ENCODE assay signal across 8 mouse cellular contexts in the genomic region with DNA sequence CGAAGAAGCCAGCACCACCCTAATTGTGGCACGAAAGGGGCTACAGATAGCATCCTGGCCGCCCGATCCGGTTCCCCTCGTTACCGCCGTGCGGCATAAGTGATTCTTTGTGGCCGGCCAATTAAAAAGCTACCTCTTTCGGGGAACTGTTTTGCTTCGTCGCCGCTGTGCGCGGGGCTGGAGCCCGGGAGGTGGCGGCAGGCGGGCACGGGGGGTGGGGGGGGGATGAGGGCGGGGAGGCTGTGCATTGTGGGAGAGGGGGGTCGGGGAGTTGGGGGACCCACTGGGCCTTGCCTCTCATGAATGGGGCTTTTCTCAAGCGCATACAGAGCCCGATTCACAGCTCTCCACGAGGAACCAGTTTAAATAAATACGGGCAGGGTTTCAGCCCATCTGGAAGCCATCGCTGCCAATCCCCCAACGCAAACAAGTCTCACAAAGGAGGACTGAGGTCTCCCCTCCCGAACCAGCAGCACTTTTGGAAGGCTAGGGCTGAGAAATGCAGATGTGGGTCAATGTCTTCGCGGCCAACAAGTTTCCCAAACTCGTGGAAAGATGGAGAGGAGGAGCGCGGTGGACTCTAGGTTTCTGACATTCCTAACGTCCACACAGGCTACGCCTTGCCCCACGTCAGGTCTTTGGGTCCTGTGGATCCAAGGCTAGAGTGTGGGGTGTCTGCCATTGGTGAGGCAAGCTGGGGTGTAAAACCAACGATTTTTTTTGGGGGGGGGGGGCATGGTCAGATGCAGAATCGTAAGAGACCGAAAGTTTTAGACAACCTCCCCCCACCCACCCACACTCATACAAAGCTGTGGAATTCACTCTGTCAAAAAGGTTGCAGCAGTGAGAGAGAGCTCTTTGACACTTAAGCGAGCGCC. TPM values are rescaled to one million over a fixed set of nuclear protein-coding genes. Genes with fewer than 3 reads are reported as not detected.
DNase-seq lines count a peak whose midpoint lies in the region; ATAC-seq lines count a peak whose summit lies in the region.

No protein-coding gene starts in this region.

- H3K9ac ChIP-seq in kidney, embryonic 14.5 days (ENCODE audit: low read depth, low read length) = peak overlapping the region; percentile 24; the same call in 1 of the 2 replicates
- no peak overlapping the region for H3K9ac ChIP-seq in intestine, embryonic 14.5 days (ENCODE audit: low read length)
- H3K9ac ChIP-seq in midbrain, embryonic 13.5 days (replicated peaks) = peak overlapping the region; percentile 68

- no peak for DNase-seq in kidney, adult 11 months
- DNase-seq in embryonic facial prominence, embryonic 10.5 days (ENCODE audit: low spot score) = peak; percentile 87
- DNase-seq in intestine, embryonic 14.5 days (ENCODE audit: low spot score) = peak; percentile 68
- no peak for DNase-seq in urinary bladder, postnatal 36 days (ENCODE audit: low spot score in 2 of 2)
- DNase-seq in ovary, postnatal 10 days (ENCODE audit: low spot score) = no peak
- no peak for DNase-seq in gastrocnemius, postnatal 25 days

- 0 out of 2 replicates have a peak, but pooled peaks have one; percentile 4 for ATAC-seq in kidney, embryonic 14.5 days (ENCODE audit: low FRiP score, low TSS enrichment)
- ATAC-seq in intestine, embryonic 14.5 days (replicated peaks; ENCODE audit: low FRiP score, low TSS enrichment, low read depth) = no peak
- peak; percentile 53 for ATAC-seq in midbrain, embryonic 13.5 days

- H3K9me3 ChIP-seq in kidney, embryonic 14.5 days (ENCODE audit: control insufficient read depth, low read length) = no peaks in the 10 kb centered on the region
- H3K9me3 ChIP-seq in embryonic facial prominence, embryonic 10.5 days = no peaks in the 10 kb centered on the region
- H3K9me3 ChIP-seq in intestine, embryonic 14.5 days (ENCODE audit: control insufficient read depth, low read length) = no peaks in the 10 kb centered on the region
- no peaks in the 10 kb centered on the region for H3K9me3 ChIP-seq in midbrain, embryonic 13.5 days

- peaks cover 25% of the 10 kb centered on the region for H3K4me1 ChIP-seq in kidney, embryonic 14.5 days (ENCODE audit: control insufficient read depth, insufficient read depth, low read length)
- H3K4me1 ChIP-seq in embryonic facial prominence, embryonic 10.5 days = peaks cover 65% of the 10 kb centered on the region
- peaks cover 40% of the 10 kb centered on the region for H3K4me1 ChIP-seq in intestine, embryonic 14.5 days (replicated peaks; ENCODE audit: control insufficient read depth, insufficient read depth, low read length)
- peaks cover 68% of the 10 kb centered on the region for H3K4me1 ChIP-seq in midbrain, embryonic 13.5 days (replicated peaks)

- no peaks in the 10 kb centered on the region for H3K36me3 ChIP-seq in kidney, embryonic 14.5 days (ENCODE audit: control insufficient read depth, insufficient read depth, low read length)
- peaks cover 32% of the 10 kb centered on the region for H3K36me3 ChIP-seq in embryonic facial prominence, embryonic 10.5 days (replicated peaks)
- no peaks in the 10 kb centered on the region for H3K36me3 ChIP-seq in intestine, embryonic 14.5 days (ENCODE audit: control insufficient read depth, insufficient read depth, low read length)
- 0 out of 2 replicates have a peak, but pooled peaks cover 6% of the 10 kb centered on the region for H3K36me3 ChIP-seq in midbrain, embryonic 13.5 days

- peaks cover 59% of the 10 kb centered on the region for H3K27me3 ChIP-seq in kidney, embryonic 14.5 days (ENCODE audit: control insufficient read depth, insufficient read depth, low read length)
- peaks cover 41% of the 10 kb centered on the region for H3K27me3 ChIP-seq in embryonic facial prominence, embryonic 10.5 days (replicated peaks; ENCODE audit: low read depth, poor library complexity, severe bottlenecking)
- H3K27me3 ChIP-seq in intestine, embryonic 14.5 days (replicated peaks; ENCODE audit: control insufficient read depth, insufficient read depth, low read length) = peaks cover 92% of the 10 kb centered on the region
- peaks cover 26% of the 10 kb centered on the region for H3K27me3 ChIP-seq in midbrain, embryonic 13.5 days

- no peak overlapping the region for H3K27ac ChIP-seq in kidney, embryonic 14.5 days (ENCODE audit: low read depth, low read length)
- H3K27ac ChIP-seq in embryonic facial prominence, embryonic 10.5 days (replicated peaks) = peak overlapping the region; percentile 97
- no peak overlapping the region for H3K27ac ChIP-seq in intestine, embryonic 14.5 days (ENCODE audit: low read depth)
- peak overlapping the region; percentile 90 for H3K27ac ChIP-seq in midbrain, embryonic 13.5 days

- peak overlapping the region; percentile 75 for H3K4me2 ChIP-seq in kidney, embryonic 14.5 days (replicated peaks; ENCODE audit: low read depth, low read length)
- H3K4me2 ChIP-seq in intestine, embryonic 14.5 days (ENCODE audit: low read length) = peak overlapping the region; percentile 42
- H3K4me2 ChIP-seq in midbrain, embryonic 13.5 days (replicated peaks) = peak overlapping the region; percentile 87

- WGBS in kidney, embryonic 14.5 days = under 1% methylated on average over 42 of the region's 42 CpGs
- WGBS in embryonic facial prominence, embryonic 10.5 days = under 1% methylated on average over 42 of the region's 42 CpGs
- 2% methylated on average over 42 of the region's 42 CpGs for WGBS in intestine, embryonic 14.5 days
- WGBS in midbrain, embryonic 13.5 days = under 1% methylated on average over 42 of the region's 42 CpGs

- H3K4me3 ChIP-seq in kidney, embryonic 14.5 days (ENCODE audit: low read length) = peak overlapping the region; percentile 40
- H3K4me3 ChIP-seq in embryonic facial prominence, embryonic 10.5 days = peak overlapping the region; percentile 84
- peak overlapping the region; percentile 21 for H3K4me3 ChIP-seq in intestine, embryonic 14.5 days (ENCODE audit: low read depth, low read length)
- peak overlapping the region; percentile 52 for H3K4me3 ChIP-seq in midbrain, embryonic 13.5 days (replicated peaks)

RNA-seq across cellular contexts. Expression of a gene that starts 2.1 kb away (rescaled TPM):
- 13.8 and 23.9 TPM in 2 replicates for polyA plus RNA-seq in kidney, embryonic 14.5 days (2014; fragmentation: Nextera tagmentation; extraction: Ambion mirVana)
- polyA plus RNA-seq in embryonic facial prominence, embryonic 10.5 days (2016; fragmentation: Nextera tagmentation; extraction: Ambion mirVana) = 271 and 282 TPM in 2 replicates
- 2.3 and 4.5 TPM in 2 replicates for polyA plus RNA-seq in intestine, embryonic 14.5 days (2014; fragmentation: Nextera tagmentation; extraction: Ambion mirVana)
- 39.1 and 57.5 TPM in 2 replicates for polyA plus RNA-seq in midbrain, embryonic 13.5 days (2015; fragmentation: Nextera tagmentation; extraction: Ambion mirVana)
- 1 to 10 TPM; 1.9 to 6.3 TPM for total RNA-seq in gastrocnemius, postnatal 25 days (2021)

RNA-seq across cellular contexts. Expression of a gene that starts 38.4 kb away (rescaled TPM):
- polyA plus RNA-seq in kidney, embryonic 14.5 days (2014; fragmentation: Nextera tagmentation; extraction: Ambion mirVana) = 40.9 and 44.9 TPM in 2 replicates
- 36.0 and 38.1 TPM in 2 replicates for polyA plus RNA-seq in embryonic facial prominence, embryonic 10.5 days (2016; fragmentation: Nextera tagmentation; extraction: Ambion mirVana)
- 39.0 and 43.4 TPM in 2 replicates for polyA plus RNA-seq in intestine, embryonic 14.5 days (2014; fragmentation: Nextera tagmentation; extraction: Ambion mirVana)
- 59.3 and 59.8 TPM in 2 replicates for polyA plus RNA-seq in midbrain, embryonic 13.5 days (2015; fragmentation: Nextera tagmentation; extraction: Ambion mirVana)
- total RNA-seq in gastrocnemius, postnatal 25 days (2021) = 1 to 10 TPM; 4.8 to 7.1 TPM

Comparison
In these comparisons a context has a peak if more than half of its experiments do, and no peak if none do; other contexts are left out.
1. H3K27ac ChIP-seq: peak in embryonic facial prominence, embryonic 10.5 days (single experiment) and midbrain, embryonic 13.5 days (single experiment); none in kidney, embryonic 14.5 days (single experiment) and intestine, embryonic 14.5 days (single experiment).
2. H3K4me3 ChIP-seq: peak in every context shown above with its lines; median percentile 84 in embryonic facial prominence, embryonic 10.5 days; 52 in midbrain, embryonic 13.5 days; 40 in kidney, embryonic 14.5 days; 21 in intestine, embryonic 14.5 days.
3. DNase-seq: peak in embryonic facial prominence, embryonic 10.5 days (single experiment) and intestine, embryonic 14.5 days (single experiment); none in kidney, adult 11 months (single experiment), urinary bladder, postnatal 36 days (0 of 2), ovary, postnatal 10 days (single experiment) and gastrocnemius, postnatal 25 days (single experiment).
4. Peak in every context shown above with its lines, with median percentiles within 50 percentile points of each other: H3K4me2 ChIP-seq.